Mouse (Mus musculus) natural killer cell, adult 2 months (primary cell): ENCODE data around the gene Vmn2r106.

Experiments
- DNase-seq, 2 experiments: peaks; one replicate each; pipeline ENCODE4 v3.0.0; 2022; ENCODE audit warnings: low spot score in 2 of 2

Gene Vmn2r106

GRCm38 (mm10) chr17:20285453-20285852 lies at the start of gene Vmn2r106:
Gene Vmn2r106 (minus strand): TSS chr17:20285553.
- DNase-seq, result no peak

DNA sequence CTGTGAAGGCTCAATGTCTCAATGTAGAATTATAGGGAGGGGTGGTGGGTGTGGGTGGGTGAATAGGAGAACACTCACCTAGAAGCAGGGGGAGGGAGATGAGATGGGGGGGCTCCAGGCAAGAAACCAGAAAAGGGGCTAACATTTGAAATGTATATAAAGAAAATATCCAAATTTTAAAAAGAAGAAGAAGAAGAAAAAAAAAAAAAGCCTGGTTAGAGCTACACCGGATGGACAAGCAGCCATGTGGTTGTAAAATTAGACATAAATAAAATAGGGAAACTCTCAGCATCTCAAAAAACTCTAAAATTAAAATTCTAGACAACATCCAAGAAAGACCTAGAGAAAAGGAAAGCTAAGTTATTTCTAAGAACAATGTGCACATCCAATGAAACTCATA lies 20.4 kb upstream of the Vmn2r106 start:
- DNase-seq, result no peak

- no peak for DNase-seq
Observed at GRCm38 (mm10) chr17:20286906-20287305, 1.6 kb upstream of the Vmn2r106 start.

DNA sequence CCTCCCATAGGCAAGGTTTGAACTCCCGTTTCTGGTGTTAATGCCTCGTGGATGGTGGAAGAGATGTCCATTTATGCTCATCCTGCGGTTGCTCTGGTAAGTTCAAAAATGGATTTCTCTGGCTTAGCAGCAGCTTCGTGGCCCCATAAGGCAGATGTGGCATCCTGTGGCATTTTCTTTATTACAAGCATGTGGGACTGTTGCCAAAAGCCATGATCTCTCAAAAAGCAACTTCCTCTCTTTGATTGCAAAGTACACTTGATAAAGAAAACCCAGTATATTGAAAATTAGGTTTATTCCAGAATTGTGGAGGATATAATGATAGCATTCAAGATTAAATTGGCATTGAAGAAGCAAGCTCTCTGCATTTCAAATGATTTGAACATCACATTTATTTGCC lies 29.8 kb downstream of the Vmn2r106 start:
- no peak for DNase-seq

DNA sequence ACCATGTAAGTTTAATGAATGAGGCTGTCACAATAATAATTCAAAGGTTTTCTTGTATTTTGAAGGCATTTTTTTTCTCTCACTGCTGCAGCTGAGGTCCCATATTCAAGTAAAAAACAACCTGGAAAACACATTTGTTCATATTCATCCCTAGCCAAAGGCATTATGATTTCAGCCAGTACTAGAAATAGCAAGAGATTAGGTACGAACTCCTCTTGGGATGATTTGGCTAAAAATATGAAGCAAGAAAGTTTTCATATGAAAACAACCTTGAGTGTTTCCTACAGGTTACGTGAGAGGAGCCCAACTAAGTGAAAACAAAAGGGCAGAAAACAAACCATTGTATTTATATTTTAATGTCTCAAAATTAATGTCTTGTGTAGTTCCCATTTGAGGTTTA lies 50.4 kb downstream of the Vmn2r106 start, which contains the start of gene Vmn2r105:
Gene Vmn2r105 (minus strand): TSS at position 101 of the 400 bp plus-strand sequence.
- DNase-seq, result no peak
